Mouse (Mus musculus): ENCODE data around the gene Grn. TPM values are rescaled to one million over a fixed set of nuclear protein-coding genes. Genes with fewer than 3 reads are reported as not detected.
A peak's percentile ranks its signal among the peaks of the same experiment; 100 is the strongest.

Gene Grn
- polyA plus RNA-seq, 1 experiment from 2014 or later: 126 TPM

DNA sequence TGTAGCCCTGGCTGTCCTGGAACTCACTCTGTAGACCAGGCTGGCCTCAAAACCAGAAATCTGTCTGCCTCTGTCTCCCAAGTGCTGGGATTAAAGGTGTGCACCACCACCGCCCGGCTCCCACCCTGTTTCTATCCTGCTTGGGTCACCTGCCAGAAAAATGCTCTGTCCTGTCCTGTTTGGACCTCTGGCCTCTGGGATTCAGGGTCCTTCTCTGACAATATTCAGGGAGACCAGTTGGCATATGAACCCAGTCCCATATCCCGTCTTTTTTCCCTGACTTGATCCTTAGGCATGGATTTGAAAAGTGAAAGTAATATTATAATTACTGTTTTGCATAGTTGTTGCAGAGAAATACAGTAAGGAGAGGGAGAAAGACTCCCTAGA, 1.6 kb downstream of the Grn start:
- Histone ChIP-seq H3K27ac (no peak overlapping the region), H3K27me3 (no peaks in the 10 kb centered on the region), H3K4me1 (peaks cover 26% of the 10 kb centered on the region), H3K36me3 (peaks cover 29% of the 10 kb centered on the region), H3K4me3 (no peak overlapping the region), H3K4me2 (replicated peaks) (no peak overlapping the region), H3K9me3 (no peaks in the 10 kb centered on the region), H3K9ac (no peak overlapping the region)
- no peak for ATAC-seq (ENCODE audit: insufficient number of reproducible peaks, insufficient read depth, low FRiP score, low TSS enrichment)
- WGBS: 76% methylated on average over 3 of the region's 3 CpGs

DNA sequence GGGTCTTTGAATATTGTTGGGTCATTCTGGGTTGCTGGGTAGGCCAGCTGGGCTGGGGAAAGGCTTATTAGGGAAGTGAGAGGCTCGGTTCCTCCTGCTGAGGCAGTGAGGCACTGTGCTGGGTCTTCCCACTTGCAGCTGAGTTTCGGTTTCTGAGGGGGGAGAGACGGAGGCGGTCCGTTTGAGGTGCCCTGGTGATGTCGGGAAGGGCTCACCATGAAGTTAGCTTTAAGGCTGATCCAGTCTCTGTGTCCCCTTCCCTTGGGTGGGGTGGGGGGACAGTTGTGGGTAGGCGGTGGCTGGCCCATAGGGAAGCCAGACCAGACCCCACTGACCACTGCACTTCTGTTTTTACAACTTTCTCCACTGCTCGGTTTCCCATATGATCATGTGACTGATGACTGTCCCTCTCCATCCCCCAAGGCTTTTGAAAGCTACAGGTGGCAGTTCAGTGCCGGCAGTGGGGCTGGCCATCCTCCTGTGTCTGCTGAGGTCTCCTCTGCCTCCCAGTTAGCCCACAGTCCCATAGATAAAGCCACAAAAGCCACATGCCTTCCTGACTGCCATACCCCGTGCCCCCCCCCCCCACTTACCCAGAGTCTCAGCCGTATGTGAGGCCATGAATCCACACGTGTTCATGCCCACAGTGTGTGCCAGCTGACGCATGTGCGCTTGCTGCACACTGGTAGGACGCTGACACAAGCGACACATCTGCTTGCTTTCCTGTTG, 2.2 kb downstream of the Grn start:
- H3K9ac ChIP-seq: no peak overlapping the region
- peaks cover 31% of the 10 kb centered on the region for H3K4me1 ChIP-seq
- WGBS: 71% methylated on average over 16 of the region's 16 CpGs
- no peak overlapping the region for H3K4me3 ChIP-seq
- H3K27me3 ChIP-seq: no peaks in the 10 kb centered on the region; the same call in 1 of the 2 replicates
- peaks cover 33% of the 10 kb centered on the region for H3K36me3 ChIP-seq
- no peaks in the 10 kb centered on the region for H3K9me3 ChIP-seq
- 0 out of 2 replicates have a peak overlapping the region, but pooled peaks have one; percentile 17 for H3K4me2 ChIP-seq (replicated peaks)
- H3K27ac ChIP-seq: no peak overlapping the region
- ATAC-seq (ENCODE audit: insufficient number of reproducible peaks, insufficient read depth, low FRiP score, low TSS enrichment): no peak

DNA sequence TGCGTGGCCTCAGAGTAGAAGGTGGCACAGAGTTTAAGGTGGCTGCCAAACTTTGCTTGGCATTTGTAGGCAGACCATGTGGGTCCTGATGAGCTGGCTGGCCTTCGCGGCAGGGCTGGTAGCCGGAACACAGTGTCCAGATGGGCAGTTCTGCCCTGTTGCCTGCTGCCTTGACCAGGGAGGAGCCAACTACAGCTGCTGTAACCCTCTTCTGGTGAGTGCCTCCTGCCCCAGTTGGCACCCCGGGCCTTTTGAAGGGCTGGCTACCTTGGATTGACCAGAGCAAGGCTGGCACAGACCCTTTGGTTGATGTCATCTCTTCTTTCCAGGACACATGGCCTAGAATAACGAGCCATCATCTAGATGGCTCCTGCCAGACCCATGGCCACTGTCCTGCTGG, 2.8 kb downstream of the Grn start:
- Histone ChIP-seq H3K9ac (no peak overlapping the region), H3K4me3 (no peak overlapping the region), H3K4me1 (peaks cover 37% of the 10 kb centered on the region), H3K27me3 (peaks cover 4% of the 10 kb centered on the region; the same call in 1 of the 2 replicates), H3K27ac (no peak overlapping the region), H3K4me2 (replicated peaks) (no peak overlapping the region), H3K9me3 (no peaks in the 10 kb centered on the region), H3K36me3 (peaks cover 38% of the 10 kb centered on the region)
- no peak for ATAC-seq (ENCODE audit: insufficient number of reproducible peaks, insufficient read depth, low FRiP score, low TSS enrichment)
- WGBS: 89% methylated on average over 6 of the region's 6 CpGs

DNA sequence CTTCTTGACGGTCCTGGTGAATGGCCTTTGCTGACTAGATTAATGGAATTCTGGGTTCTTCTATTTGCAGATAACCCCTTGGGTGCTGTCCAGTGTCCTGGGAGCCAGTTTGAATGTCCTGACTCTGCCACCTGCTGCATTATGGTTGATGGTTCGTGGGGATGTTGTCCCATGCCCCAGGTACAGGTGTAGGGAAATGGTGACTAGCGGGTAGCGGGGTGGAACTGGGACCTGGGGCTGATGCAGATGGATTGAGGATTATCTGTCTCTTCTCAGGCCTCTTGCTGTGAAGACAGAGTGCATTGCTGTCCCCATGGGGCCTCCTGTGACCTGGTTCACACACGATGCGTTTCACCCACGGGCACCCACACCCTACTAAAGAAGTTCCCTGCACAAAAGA, 3.8 kb downstream of the Grn start:
- 87% methylated on average over 7 of the region's 7 CpGs for WGBS
- no peak overlapping the region for H3K9ac ChIP-seq
- ATAC-seq (ENCODE audit: insufficient number of reproducible peaks, insufficient read depth, low FRiP score, low TSS enrichment): no peak
- H3K27me3 ChIP-seq: peaks cover 6% of the 10 kb centered on the region; the same call in 1 of the 2 replicates
- no peak overlapping the region for H3K4me2 ChIP-seq (replicated peaks)
- no peak overlapping the region for H3K4me3 ChIP-seq
- H3K36me3 ChIP-seq: peaks cover 44% of the 10 kb centered on the region
- peaks cover 43% of the 10 kb centered on the region for H3K4me1 ChIP-seq
- H3K27ac ChIP-seq: no peak overlapping the region
- H3K9me3 ChIP-seq: no peaks in the 10 kb centered on the region

DNA sequence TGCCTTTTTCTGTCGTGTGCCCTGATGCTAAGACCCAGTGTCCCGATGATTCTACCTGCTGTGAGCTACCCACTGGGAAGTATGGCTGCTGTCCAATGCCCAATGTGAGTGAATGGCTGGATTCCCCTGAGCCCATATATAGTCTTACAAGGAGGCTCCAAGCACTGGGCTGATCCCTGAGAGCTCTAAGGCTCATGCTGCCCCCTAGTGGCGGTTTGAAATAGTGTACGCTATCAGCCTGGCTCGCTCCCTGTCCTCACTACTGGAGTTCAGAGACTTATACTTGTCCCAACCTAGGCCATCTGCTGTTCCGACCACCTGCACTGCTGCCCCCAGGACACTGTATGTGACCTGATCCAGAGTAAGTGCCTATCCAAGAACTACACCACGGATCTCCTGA, 4.3 kb downstream of the Grn start:
- Histone ChIP-seq H3K4me3 (no peak overlapping the region), H3K9me3 (no peaks in the 10 kb centered on the region), H3K4me1 (peaks cover 38% of the 10 kb centered on the region), H3K9ac (no peak overlapping the region), H3K27ac (no peak overlapping the region), H3K27me3 (peaks cover 7% of the 10 kb centered on the region; the same call in 1 of the 2 replicates), H3K4me2 (replicated peaks) (no peak overlapping the region), H3K36me3 (peaks cover 49% of the 10 kb centered on the region)
- 9% methylated on average over 7 of the region's 7 CpGs for WGBS
- ATAC-seq (ENCODE audit: insufficient number of reproducible peaks, insufficient read depth, low FRiP score, low TSS enrichment): no peak

DNA sequence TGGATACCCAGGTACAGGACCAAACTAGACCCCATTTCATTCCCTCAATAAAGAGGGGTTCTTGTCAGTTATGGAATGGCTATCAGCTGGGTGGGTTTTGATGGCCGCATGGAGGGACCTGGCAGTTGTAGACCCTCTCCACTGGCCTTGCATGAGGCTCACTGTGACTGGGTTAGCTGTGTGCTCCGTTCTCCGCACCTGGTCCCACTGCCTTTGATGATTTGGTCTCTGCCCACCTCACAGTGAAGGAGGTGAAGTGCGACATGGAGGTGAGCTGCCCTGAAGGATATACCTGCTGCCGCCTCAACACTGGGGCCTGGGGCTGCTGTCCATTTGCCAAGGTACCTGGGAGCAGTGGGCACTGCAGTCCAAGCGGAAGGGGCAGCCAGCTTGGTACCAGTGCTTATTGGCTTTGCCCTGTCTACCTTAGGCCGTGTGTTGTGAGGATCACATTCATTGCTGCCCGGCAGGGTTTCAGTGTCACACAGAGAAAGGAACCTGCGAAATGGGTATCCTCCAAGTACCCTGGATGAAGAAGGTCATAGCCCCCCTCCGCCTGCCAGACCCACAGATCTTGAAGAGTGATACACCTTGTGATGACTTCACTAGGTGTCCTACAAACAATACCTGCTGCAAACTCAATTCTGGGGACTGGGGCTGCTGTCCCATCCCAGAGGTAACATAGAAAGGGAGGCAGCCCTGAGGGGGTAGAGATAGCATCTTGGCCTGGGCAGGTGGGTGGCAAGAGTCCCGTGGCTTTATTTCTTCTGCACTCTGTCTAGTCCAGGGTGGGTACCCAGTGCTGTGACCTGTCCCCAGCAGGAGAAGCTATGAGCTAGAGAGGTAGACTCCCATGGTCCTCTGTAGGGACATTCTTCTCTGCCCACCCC, 4.9 kb downstream of the Grn start:
- peaks cover 33% of the 10 kb centered on the region for H3K4me1 ChIP-seq
- peaks cover 56% of the 10 kb centered on the region for H3K36me3 ChIP-seq
- H3K4me3 ChIP-seq: no peak overlapping the region
- ATAC-seq (ENCODE audit: insufficient number of reproducible peaks, insufficient read depth, low FRiP score, low TSS enrichment): no peak
- no peak overlapping the region for H3K27ac ChIP-seq
- H3K4me2 ChIP-seq (replicated peaks): no peak overlapping the region
- no peaks in the 10 kb centered on the region for H3K9me3 ChIP-seq
- peaks cover 12% of the 10 kb centered on the region; the same call in 1 of the 2 replicates for H3K27me3 ChIP-seq
- 94% methylated on average over 11 of the region's 11 CpGs for WGBS
- no peak overlapping the region; the same call in 1 of the 2 replicates for H3K9ac ChIP-seq

DNA sequence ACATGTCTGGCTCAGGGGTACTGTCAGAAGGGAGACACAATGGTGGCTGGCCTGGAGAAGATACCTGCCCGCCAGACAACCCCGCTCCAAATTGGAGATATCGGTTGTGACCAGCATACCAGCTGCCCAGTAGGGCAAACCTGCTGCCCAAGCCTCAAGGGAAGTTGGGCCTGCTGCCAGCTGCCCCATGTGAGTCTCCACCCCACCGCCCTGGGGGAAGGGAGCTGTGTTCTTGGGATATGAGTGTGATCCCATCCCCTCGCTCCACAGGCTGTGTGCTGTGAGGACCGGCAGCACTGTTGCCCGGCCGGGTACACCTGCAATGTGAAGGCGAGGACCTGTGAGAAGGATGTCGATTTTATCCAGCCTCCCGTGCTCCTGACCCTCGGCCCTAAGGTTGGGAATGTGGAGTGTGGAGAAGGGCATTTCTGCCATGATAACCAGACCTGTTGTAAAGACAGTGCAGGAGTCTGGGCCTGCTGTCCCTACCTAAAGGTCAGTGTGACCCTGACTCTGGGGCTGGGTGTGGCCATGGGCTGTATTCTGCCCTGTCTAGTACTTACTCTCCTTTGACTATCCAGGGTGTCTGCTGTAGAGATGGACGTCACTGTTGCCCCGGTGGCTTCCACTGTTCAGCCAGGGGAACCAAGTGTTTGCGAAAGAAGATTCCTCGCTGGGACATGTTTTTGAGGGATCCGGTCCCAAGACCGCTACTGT, 5.8 kb downstream of the Grn start:
- peaks cover 12% of the 10 kb centered on the region; the same call in 1 of the 2 replicates for H3K27me3 ChIP-seq
- no peak overlapping the region for H3K4me2 ChIP-seq (replicated peaks)
- H3K9ac ChIP-seq: 0 out of 2 replicates have a peak overlapping the region, but pooled peaks have one; percentile 2
- H3K36me3 ChIP-seq: peaks cover 64% of the 10 kb centered on the region
- 92% methylated on average over 18 of the region's 18 CpGs for WGBS
- no peak overlapping the region for H3K4me3 ChIP-seq
- H3K4me1 ChIP-seq: peaks cover 33% of the 10 kb centered on the region
- no peaks in the 10 kb centered on the region for H3K9me3 ChIP-seq
- no peak for ATAC-seq (ENCODE audit: insufficient number of reproducible peaks, insufficient read depth, low FRiP score, low TSS enrichment)
- H3K27ac ChIP-seq: no peak overlapping the region

DNA sequence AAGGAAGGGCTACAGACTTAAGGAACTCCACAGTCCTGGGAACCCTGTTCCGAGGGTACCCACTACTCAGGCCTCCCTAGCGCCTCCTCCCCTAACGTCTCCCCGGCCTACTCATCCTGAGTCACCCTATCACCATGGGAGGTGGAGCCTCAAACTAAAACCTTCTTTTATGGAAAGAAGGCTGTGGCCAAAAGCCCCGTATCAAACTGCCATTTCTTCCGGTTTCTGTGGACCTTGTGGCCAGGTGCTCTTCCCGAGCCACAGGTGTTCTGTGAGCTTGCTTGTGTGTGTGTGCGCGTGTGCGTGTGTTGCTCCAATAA, 6.3 kb downstream of the Grn start:
- Histone ChIP-seq H3K9me3 (no peaks in the 10 kb centered on the region), H3K36me3 (peaks cover 69% of the 10 kb centered on the region), H3K4me3 (no peak overlapping the region), H3K9ac (no peak overlapping the region), H3K27ac (no peak overlapping the region), H3K4me2 (replicated peaks) (no peak overlapping the region), H3K27me3 (peaks cover 12% of the 10 kb centered on the region; the same call in 1 of the 2 replicates), H3K4me1 (peaks cover 29% of the 10 kb centered on the region)
- no peak for ATAC-seq (ENCODE audit: insufficient number of reproducible peaks, insufficient read depth, low FRiP score, low TSS enrichment)
- WGBS: 83% methylated on average over 10 of the region's 10 CpGs

DNA sequence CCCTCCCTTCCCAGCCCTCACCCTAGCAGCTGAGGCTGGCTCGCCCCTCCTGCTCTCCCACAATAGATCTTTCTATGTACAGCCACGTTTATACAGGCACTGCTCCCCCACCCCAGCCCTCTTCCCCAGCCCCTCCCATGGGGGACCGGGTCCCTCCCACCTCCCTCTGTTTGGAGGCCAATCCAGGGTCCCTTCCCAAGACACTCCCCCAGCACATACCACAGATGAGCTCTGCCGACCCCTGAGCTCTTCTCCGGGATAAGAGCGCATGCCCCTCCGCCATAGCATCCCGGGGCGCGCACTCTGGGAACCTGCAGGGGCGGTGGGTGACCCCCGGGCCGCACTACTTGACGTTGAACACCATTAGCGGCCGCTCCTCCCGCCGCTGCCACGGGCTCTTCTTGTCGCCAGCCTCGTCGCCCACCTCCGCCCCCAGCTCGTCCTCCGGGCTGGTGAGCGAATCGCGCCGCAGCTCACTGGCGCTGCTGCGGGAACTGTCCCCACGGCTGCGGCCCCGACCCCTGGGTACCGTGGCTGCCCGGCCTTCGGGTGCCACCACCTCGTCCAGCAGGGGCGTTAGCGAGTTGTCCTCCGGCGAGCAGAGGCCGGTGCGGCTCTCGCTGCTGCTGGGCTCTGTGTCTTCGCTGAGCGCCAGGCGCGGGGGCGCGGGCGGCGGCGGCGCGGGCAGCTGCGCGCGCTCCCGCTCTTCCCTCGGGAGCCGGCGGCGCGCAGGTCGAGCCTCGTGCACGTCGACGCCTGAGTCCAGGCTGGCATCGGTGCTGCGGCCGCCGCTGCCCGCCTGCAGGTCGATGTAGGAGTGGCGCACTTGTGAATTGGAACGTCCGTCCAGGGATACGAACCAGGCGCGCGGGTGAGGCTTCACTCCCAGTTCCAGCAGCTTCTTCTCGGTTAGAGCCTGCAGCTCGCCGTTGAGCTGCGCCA, 7.3 kb downstream of the Grn start:
- Histone ChIP-seq H3K4me2 (replicated peaks) (peak overlapping the region; percentile 79), H3K9ac (peak overlapping the region; percentile 49), H3K27me3 (peaks cover 12% of the 10 kb centered on the region; the same call in 1 of the 2 replicates), H3K4me3 (peak overlapping the region; percentile 34), H3K9me3 (no peaks in the 10 kb centered on the region), H3K27ac (peak overlapping the region; percentile 12; the same call in 1 of the 2 replicates), H3K4me1 (peaks cover 22% of the 10 kb centered on the region), H3K36me3 (peaks cover 77% of the 10 kb centered on the region)
- ATAC-seq (ENCODE audit: insufficient number of reproducible peaks, insufficient read depth, low FRiP score, low TSS enrichment): peak; percentile 10; the same call in 1 of the 2 replicates
- 4% methylated on average over 86 of the region's 87 CpGs for WGBS

DNA sequence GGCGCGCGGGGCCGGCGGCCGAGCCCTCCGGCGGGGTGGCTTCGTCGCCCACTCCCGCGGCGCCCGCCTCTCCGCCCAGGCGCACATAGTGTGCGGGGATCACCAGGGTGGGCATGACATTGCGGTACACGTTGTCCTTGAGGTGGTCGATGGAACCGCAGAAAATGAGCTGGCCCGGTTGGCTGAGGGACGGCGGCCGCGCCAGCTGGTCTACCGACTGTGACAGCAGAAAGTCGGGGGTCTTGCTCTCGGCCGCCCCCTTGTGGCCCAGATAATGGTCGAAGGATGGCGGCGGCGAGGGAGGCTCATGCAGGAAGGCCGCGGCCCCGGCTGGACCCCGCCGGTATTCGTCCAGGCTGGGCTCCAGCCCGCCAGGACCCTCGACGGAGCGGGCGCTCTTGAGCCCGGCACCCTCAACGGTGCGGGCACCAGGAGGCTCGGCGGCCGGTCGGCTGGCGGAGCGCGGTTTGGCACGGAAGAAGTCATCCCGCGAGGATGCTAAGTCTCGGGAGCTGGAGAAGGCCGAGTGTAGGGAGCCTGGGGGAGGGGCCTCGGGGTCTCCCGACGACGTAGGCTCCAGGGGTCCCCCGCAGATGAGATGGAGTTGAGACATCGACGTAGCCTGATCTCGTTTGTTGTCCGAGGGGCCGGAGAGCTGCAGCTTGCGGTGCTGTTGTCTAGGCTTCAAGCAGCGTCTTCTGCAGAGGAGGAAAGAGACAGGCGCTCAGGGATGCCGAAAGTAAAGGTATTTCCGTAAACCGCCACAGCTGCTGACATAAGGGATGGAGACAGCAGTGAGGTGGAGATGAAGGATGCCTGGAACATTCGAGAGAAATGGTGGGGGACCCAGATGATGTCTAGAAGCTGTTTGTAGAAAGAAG, 8.3 kb downstream of the Grn start:
- peaks cover 80% of the 10 kb centered on the region for H3K36me3 ChIP-seq
- peaks cover 17% of the 10 kb centered on the region for H3K4me1 ChIP-seq
- peak overlapping the region; percentile 49 for H3K9ac ChIP-seq
- H3K4me2 ChIP-seq (replicated peaks): peak overlapping the region; percentile 79
- H3K27ac ChIP-seq: peak overlapping the region; percentile 27; the same call in 1 of the 2 replicates
- ATAC-seq (ENCODE audit: insufficient number of reproducible peaks, insufficient read depth, low FRiP score, low TSS enrichment): peak; percentile 4; the same call in 1 of the 2 replicates
- H3K4me3 ChIP-seq: peak overlapping the region; percentile 34
- 9% methylated on average over 76 of the region's 77 CpGs for WGBS
- peaks cover 12% of the 10 kb centered on the region; the same call in 1 of the 2 replicates for H3K27me3 ChIP-seq
- H3K9me3 ChIP-seq: no peaks in the 10 kb centered on the region

All from embryonic facial prominence, embryonic 12.5 days (tissue).